Mouse (Mus musculus) embryonic fibroblast, embryonic 13.5 days (primary cell): ENCODE measurements at regions not wholly inside any gene's neighbourhood (a gene's known extent, or its start where the extent isn't known, plus 50 kb on each side); places are given as distances from the start of the nearest gene placed in this dataset.
A peak's percentile ranks its signal among the peaks of the same experiment; 100 is the strongest.

Experiments used
- H3K27ac ChIP-seq: 2 replicates; pipeline ENCODE4 v1.5.1; 2012; ENCODE audit warnings: low read length, control low read depth, inconsistent platforms; ENCODE audit not compliant: insufficient read depth
- H3K4me1 ChIP-seq: 2 replicates; pipeline ENCODE4 v1.6.1; 2011; ENCODE audit warnings: low read length; ENCODE audit not compliant: control insufficient read depth, insufficient read depth
- H3K4me3 ChIP-seq: 2 replicates; pipeline ENCODE4 v1.5.1; 2011; ENCODE audit warnings: mild to moderate bottlenecking, control low read depth, low read length; ENCODE audit not compliant: insufficient read depth
- CTCF ChIP-seq: IDR thresholded peaks from 2 replicates; pipeline ENCODE4 v1.5.1; 2011; ENCODE audit warnings: mild to moderate bottlenecking, control low read depth, low read length, moderate library complexity, borderline replicate concordance; ENCODE audit not compliant: insufficient read depth
- POLR2A ChIP-seq: IDR thresholded peaks from 2 replicates; pipeline ENCODE4 v1.6.1; 2011; ENCODE audit warnings: low read depth, mild to moderate bottlenecking, control low read depth, low read length, moderate library complexity

DNA sequence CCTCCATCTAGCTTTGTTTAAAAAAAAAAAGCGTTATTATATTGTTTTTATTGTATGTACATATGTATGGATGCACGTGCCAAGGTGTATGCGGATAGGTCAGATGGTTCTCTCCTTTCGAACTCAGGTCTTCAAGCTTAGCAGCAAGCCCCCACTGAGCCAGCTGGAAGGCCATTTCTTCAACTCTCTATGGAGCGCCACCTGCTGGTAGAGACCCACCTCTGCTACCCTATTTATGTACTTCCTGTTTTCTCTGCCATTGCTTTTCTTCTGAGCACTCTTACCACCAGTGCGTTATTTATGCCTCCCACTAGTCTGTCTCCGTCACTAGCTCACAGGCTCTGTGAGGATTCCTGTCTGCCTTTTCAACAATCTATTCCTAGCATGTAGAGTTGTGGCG lies 91.5 kb upstream of the Rpl38 start:
- Histone ChIP-seq H3K4me1 (no peaks in the 10 kb centered on the region), H3K4me3 (no peak overlapping the region), H3K27ac (no peak overlapping the region)
- no peak for TF ChIP-seq CTCF
- TF ChIP-seq POLR2A, result no peak

GRCm38 (mm10) chr11:114571144-114571869 lies 97.0 kb upstream of the Rpl38 start:
- TF ChIP-seq POLR2A, result no peak
- TF ChIP-seq CTCF, result no peak
- H3K27ac ChIP-seq, result no peak overlapping the region
- H3K4me3 ChIP-seq, result no peak overlapping the region
- no peaks in the 10 kb centered on the region; the same call in 1 of the 2 replicates for H3K4me1 ChIP-seq

DNA sequence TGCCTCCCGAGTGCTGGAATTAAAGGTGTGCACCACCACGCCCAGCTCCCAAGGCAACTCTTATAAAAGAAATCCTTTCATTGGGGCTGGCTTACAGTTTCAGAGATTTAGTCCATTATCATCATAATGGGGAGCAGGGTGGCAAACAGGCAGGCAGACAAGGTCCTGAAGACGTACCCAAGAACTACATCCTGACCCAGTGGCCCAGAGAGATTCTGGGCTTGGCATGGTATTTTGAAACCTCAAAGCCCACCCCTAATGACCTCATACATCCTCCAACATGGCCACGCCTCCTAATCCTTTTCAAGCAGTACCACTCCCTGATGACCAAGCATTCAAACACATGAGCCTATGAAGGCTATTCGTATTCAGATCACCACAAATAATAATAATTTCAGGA lies 98.2 kb upstream of the Rpl38 start:
- H3K27ac ChIP-seq, result no peak overlapping the region
- TF ChIP-seq CTCF (no peak), POLR2A (no peak)
- H3K4me3 ChIP-seq, result no peak overlapping the region
- H3K4me1 ChIP-seq, result no peaks in the 10 kb centered on the region; the same call in 1 of the 2 replicates

DNA sequence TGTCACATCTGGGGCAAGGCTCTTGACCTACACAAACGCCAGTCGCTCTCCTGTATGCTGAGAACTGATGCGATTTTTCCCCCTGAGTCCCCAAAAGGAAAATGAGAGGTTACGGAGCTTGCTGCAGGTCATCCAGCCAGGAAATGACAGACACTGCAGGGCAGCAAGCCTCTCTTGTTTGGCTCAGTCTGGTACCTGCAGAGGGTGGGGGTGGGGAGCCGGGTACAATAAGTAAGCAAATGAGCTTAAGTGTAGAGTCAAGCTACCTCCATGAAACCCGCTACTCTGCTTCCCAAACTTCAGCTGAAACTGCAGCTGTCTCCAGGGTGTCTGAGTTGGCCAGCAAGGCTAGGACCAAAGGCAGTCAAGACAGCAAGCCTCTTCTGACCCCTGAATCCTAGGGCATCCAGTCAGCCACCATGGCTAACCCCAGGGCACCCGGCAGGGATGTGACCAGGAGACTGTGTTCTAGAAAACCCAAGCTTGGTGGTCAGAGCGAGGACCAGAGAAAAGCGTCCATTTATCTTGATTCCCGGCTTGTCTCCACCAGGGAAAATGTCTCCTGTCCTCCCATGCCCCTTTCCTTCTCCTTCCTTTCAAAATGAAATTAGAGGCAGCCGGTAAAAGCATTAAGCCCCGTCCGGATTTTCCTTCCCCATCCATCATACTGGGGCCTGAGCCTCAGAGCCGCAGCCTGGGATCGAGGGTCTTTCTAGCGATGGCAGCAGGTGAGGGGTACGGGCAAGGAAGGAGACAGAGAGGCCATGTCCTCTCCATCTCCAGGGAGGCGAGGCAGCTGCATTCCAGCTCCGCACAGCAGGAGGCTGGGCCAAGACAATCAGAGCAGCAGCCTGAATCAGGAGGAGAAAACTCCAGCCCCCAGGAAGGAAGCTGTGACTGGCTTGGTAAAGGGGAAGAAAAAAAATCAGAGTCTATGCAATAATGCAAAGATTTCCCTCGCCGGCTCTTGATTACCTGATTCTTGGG lies 100.2 kb upstream of the Rpl38 start:
- Histone ChIP-seq H3K4me3 (no peak overlapping the region), H3K27ac (no peak overlapping the region), H3K4me1 (no peaks in the 10 kb centered on the region; the same call in 1 of the 2 replicates)
- TF ChIP-seq CTCF (no peak), POLR2A (no peak)

GRCm38 (mm10) chr11:114567045-114567780 lies 101.1 kb upstream of the Rpl38 start:
- Histone ChIP-seq H3K27ac (no peak overlapping the region), H3K4me3 (no peak overlapping the region), H3K4me1 (no peaks in the 10 kb centered on the region; the same call in 1 of the 2 replicates)
- TF ChIP-seq POLR2A, result no peak
- TF ChIP-seq CTCF, result no peak

- Histone ChIP-seq H3K4me3 (no peak overlapping the region), H3K4me1 (no peaks in the 10 kb centered on the region; the same call in 1 of the 2 replicates), H3K27ac (no peak overlapping the region)
- TF ChIP-seq POLR2A (no peak), CTCF (0 out of 2 replicates have a peak, but pooled peaks have one; percentile 12)
These were observed 103.4 kb upstream of the Rpl38 start for GRCm38 (mm10) chr11:114564949-114565348.

- no peaks in the 10 kb centered on the region; the same call in 1 of the 2 replicates for H3K4me1 ChIP-seq
- no peak overlapping the region for H3K27ac ChIP-seq
- TF ChIP-seq CTCF, result no peak
- no peak for TF ChIP-seq POLR2A
- no peak overlapping the region for H3K4me3 ChIP-seq
These were observed 105.2 kb upstream of the Rpl38 start for GRCm38 (mm10) chr11:114563172-114563571.

DNA sequence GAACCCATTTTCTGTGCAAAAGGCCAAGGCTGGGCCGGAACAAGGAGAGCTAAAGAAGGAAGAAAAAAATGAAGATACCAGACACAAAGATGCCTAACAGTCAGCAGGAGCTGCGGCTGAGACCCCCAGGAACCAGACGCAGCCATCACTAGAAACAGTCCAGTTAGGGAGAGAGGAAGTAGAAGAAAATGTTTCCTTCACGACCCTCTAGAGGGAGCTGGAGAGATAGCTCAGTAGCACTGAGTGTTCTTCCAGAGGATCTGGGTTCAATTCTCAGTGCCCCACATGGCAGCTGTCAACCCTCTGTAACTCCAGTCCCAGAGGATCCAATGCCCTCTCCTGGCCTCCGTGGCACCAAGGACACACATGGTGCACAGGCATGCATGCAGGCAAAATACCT lies 113.7 kb upstream of the Rpl38 start:
- TF ChIP-seq CTCF (no peak), POLR2A (no peak)
- Histone ChIP-seq H3K4me3 (no peak overlapping the region), H3K27ac (no peak overlapping the region), H3K4me1 (no peaks in the 10 kb centered on the region)

DNA sequence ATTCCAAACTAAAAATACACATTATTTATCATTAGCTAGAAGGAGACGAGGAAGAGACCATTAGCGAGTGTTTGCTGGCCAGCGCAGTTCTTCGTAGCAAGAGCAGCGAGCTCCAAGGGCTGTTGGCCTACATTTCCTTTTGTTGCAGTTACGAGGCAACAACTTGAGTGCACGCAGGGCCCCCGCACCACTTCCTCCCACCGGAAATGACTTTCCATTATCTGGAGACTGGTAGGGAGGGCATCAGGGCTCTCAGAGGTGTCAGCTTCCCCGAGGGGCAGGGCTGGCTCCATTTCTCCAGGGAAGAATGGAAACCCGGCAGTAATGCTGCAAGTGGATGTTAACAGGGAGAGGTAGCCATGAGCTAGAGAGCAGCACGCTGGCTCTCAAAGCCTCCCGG lies 114.3 kb upstream of the Rpl38 start:
- TF ChIP-seq CTCF (no peak), POLR2A (no peak)
- H3K4me3 ChIP-seq, result no peak overlapping the region
- no peak overlapping the region for H3K27ac ChIP-seq
- no peaks in the 10 kb centered on the region for H3K4me1 ChIP-seq

- Histone ChIP-seq H3K27ac (no peak overlapping the region), H3K4me3 (no peak overlapping the region), H3K4me1 (no peaks in the 10 kb centered on the region)
- TF ChIP-seq CTCF (no peak), POLR2A (no peak)
These were observed 116.1 kb upstream of the Rpl38 start for GRCm38 (mm10) chr11:114552176-114552575.
